Mouse (Mus musculus) thymus, adult 2 months (tissue): ENCODE measurements around the gene Smtn.

Experiments
- CTCF ChIP-seq: fragments of 200-500 bp; IDR thresholded peaks from 2 replicates; pipeline ENCODE4 v1.5.1; 2012; ENCODE audit warnings: mild to moderate bottlenecking, control low read depth, low read length, moderate library complexity, borderline replicate concordance; ENCODE audit not compliant: control insufficient read depth, poor library complexity, insufficient read depth; ENCODE audit errors: extremely low read depth
- POLR2A ChIP-seq: fragments of 200-500 bp; IDR thresholded peaks from 2 replicates; pipeline ENCODE4 v1.6.1; 2012; ENCODE audit warnings: mild to moderate bottlenecking, low read length, control low read depth, moderate library complexity; ENCODE audit not compliant: control insufficient read depth, poor library complexity, insufficient read depth; ENCODE audit errors: extremely low read depth

- TF ChIP-seq CTCF (no peak), POLR2A (no peak)
Measured at GRCm38 (mm10) chr11:3530731-3531130, 9.7 kb downstream of the Smtn start.
